Mouse (Mus musculus) spleen, postnatal 36 days (tissue): Measurements from ENCODE around the gene 5330417C22Rik.
"Not testable (repeated sequence)": the region's sequence is repeated elsewhere in the genome, so short reads cannot be mapped to it uniquely, and the experiment has no call there.

Source experiments
- DNase-seq, 2 experiments: peaks; one replicate each; pipeline ENCODE4 v3.0.0; 2022; ENCODE audit warnings: low spot score in 2 of 2, mixed read lengths in 1 of 2

The 5330417C22Rik gene

DNA sequence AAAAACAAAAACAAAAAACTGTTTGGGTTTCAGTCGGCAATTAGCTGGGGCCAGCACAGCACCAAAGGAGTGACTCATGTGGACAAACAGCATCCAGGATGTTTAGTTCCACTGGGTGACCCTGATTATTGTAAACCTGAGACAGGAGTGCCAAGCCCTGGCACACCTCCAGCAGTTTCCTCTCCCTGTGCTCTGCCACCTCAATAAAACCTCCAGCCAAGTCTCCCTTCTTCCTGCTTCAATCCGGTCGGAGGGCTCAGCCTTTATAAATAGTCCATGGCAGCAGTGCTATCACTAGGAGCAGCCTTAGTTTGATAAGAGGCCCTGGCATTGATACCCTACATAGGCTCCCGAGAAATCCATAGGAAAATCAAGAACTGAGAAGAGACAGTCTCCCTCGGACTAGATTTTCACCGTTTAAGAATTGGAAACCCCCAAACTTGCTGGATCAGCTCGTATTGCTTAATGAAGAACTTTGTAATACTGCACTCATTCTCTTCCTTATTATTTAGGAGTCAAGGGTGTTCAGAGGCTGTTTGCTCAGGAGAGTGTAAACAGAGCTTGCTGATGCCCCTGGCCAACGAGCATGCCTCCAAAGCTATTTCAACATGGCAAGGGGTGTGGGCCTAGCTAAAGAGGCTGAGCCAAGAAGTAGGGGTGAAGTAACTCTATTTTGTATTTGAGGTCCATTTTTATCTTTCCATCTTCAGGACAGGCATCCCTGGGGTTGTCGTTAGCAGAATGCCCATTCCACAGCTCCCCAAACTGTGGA, 3.0 kb downstream of the 5330417C22Rik start:
- no peak for DNase-seq

DNA sequence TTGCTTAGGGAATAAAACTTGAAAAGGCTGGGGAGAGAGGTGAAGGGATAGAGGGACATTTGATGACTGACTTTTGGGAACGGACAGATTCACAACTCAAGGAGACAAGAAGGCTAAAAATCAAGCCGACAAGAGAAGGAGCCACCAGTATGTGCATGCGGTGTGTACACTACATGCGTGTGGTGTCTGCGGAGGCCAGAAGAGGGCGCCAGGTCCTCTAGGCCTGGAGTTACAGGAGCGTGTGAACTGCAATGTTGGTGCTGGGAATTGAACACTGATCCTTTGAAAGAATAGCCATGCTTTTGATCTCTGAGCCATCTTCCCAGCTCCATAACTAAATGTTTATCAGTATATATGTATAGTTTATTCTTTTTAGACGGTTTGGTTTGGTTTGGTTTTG, 7.8 kb downstream of the 5330417C22Rik start:
- DNase-seq = no peak

DNA sequence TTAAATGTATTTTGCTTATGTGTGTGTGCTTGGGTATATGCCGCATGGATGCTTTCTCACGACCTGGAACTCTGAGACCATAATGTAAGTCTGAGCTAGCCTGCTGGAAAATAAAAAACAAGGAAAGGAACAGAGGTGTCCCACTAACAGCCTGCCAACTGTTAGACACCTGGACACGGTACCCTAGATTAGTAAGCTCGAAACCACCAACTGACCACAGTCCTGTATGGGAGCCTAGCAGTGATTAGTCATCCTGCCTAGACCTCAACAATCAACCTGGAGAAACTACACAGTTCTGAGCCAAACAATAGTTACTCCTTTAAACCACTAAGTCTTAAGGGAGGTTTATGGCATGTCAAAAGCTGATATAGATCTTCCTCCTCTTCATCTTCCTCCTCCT, 12.9 kb downstream of the 5330417C22Rik start:
- no peak for DNase-seq

DNA sequence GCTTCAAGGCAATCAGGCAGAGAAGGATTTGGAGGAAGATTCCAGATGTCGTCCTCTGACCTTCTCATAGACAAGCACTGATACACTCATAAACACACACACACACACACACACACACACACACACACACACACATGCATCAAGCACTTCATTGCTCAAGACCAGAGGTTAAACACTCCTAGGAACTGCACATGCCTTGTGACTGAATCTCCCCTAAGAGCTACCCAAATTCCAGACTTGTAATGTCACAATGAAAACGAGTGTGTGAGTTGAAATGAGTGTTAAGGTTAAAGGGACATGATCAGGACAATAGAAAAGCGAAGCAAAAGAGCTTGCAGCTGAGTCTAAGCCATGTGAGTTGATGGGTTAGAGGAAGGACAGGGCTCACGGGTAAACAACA, 18.1 kb downstream of the 5330417C22Rik start:
- no peak for DNase-seq

DNA sequence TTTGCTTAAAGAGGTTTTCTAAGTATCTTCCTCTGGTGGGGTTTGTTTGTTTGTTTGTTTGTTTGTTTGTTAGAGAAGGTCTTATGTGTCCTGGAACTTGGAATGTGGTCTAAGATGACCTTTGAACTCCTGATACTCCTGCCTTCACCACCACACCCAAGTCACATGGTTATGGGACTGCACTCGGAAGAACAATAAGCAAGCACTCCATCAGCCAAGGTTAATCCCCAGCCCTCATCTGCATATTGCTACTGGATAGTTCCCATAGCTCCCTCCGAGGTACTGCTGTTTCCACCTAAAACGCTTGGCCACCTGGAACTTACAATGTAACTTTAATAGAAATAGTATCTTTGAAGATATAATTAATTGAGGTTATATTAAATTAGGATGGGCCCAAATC, 22.9 kb downstream of the 5330417C22Rik start:
- no peak for DNase-seq

DNA sequence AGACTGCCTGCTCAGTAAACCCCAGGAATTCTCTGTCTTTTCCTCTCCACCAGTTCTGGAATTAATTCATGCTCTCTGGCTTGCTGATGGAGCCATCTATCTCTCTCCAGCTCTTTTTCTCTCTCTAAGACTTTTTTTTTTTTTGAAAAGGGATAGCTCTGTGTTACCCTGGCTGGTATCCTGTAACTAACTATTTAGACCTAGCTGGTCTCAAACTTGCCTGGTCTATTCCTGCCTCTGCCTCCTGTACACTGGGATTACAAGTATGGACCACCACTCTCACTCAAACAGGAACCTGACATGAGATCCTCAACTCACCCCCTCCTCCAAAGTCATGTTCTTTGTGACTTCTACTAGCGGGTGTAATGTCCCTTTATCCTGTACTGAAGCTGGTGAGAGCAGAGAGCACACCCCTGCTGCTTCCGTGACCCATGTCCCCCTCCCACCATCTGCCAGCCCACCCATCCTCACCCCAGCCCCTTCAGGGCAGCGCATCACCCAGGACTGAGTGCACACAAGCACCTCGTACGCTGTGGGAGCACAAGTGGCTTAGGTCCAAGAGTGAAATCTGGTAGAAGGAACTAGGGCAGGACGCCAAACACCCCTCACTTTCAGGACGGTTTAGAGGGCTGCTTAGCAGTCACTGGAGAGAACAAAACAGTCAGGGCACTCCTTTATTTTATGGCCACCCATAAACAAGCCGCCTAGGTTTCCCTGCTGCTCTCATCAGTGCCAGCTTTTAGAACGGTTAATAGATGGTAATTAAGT, 25.4 kb downstream of the 5330417C22Rik start:
- no peak for DNase-seq

DNA sequence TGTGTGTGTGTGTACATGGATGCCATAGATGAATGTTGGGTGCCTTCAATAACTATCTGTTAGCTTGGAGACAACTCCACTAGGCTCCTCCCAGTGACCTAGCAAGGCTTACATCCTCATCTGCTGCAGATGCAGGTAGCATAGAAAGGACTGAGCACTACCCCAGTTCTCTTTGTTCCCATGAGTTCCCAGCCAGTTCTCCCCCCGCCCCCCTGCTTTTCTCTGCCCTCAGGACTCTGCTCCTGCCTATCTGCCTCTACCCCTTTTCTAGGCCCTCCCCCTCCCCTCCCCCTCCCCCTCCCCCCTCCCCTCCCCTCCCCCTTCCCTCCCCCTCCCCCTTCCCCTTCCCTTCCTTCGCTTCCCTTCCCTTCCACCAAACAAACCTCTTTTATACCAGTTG, 26.2 kb downstream of the 5330417C22Rik start:
- no peak for DNase-seq

DNA sequence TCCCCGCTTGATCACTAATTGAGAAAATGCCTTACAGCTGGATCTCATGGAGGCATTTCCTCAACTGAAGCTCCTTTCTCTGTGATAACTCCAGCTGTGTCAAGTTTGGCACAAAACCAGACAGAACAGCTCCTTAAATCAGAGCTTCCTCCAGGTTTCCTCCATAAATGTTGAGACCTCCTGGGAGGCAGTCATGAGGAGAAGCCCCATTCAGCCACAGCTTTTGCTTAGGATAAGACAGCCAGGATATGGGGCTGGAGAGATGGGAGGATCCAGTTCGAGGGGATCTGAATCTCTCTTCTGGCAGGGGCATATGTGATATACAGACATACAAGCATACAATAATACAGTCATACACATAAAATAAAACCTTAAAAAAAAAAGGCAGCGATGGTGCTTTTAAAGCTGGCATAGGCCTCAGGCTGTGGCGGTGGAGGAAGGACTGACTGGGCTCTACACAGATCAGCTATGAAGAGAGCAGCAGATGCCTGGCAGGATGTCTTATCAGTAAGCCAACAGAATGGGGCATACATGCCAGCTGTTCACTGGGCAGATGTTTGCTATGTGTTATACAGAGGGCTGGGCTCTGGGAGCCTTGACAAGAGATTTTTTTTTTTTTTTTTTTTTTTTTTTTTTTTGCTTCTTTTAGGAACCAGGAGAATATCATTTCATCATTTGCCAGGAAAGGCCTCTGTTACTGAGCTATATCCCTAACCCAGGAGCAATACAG, 27.4 kb downstream of the 5330417C22Rik start:
- peak; percentile 24 to 52 for DNase-seq

DNA sequence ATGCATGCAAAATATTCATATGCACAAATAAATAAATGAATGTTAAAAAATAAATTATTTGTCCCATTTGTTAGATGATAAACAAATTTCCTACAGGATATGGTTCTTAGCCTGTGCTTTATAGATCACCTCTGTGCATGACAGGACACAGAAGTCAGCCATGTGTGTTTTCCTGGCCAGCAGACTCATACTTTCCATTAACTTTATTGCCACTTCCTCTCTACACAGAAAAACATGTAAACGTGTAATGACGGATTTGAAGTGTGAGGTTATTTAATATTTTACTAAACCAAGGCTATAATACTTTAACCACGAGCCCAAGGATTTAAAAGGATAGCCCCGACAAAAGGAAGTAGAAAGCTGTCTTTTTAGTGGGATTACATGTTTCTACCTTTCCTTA, 32.4 kb downstream of the 5330417C22Rik start:
- DNase-seq = no peak

DNA sequence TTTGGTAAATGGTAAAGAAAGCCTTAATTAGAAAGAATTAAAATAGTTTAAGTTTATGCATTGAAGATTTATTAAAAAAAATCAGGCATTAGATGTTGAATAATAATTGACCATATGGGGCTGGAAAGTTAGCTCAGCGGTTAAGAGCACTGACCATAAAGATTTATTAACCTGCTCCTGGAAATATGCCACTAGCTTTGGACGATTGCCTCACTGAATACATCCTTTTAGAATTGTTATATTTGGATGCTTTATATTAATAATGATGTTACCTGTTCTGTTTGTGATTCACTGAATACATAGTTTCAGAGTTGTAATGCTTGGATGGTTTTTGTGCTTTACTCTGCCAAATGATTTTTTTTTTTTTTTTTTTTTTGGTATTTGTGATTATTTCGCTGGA, 34.9 kb downstream of the 5330417C22Rik start:
- not testable (repeated sequence) for DNase-seq

DNA sequence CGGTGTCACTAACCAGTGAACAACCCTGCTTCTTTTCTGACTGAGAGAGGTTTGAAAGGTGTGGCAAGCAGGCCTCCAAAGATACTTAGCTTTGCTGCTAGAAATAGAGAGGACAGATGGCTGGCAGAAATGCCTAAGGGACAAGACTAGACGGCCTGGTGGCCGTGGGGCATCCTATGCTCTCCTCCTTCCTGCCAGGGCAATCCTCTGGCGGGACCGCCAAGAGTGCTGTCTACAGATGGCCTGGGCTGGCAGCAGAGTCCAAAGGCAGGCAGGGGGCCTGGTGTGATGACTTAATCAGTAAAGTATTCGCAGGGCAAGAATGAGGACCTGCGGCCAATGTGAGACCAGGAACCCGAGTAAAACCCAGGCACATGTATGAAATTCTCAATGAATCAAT, 36.5 kb downstream of the 5330417C22Rik start:
- DNase-seq = no peak

DNA sequence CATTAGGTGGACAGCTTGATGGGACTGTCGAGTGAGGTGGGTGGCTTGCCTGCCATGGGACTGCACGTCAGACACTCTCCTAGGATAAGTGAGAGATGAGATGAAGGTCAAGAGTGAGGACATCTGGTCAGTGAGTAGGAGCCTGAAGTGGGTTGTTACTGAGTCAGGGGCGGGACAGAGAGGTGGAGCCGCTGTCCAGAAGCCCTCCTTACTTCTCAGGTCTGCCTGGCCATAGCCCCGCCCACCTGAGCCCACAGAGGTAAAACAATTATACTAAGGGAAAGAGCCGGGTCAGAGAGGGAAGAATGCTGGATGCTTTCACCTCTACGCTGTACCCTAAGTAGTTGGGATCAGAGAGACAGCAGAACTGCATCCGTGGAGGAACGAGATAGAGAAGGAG, 38.7 kb downstream of the 5330417C22Rik start:
- DNase-seq = no peak

DNA sequence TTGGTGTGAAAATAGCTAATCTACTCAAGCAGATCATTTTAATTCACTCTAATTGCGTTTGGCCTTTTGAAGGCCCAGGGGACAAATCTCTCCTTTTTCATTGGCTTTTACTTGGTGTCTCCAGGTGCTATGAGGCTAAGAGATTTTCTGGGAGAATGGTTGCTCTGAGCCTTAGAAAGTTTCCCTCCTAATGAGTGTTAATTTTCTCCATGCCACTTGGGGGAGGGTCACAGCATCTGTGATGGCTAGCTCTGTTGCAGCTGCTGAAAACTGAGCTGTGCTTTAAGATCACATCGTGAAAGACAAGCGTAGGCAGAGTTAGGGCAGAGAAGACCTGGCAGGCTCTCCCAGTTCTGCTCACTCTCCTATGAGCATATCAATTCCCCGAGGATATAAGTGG, 40.9 kb downstream of the 5330417C22Rik start:
- no peak for DNase-seq

DNA sequence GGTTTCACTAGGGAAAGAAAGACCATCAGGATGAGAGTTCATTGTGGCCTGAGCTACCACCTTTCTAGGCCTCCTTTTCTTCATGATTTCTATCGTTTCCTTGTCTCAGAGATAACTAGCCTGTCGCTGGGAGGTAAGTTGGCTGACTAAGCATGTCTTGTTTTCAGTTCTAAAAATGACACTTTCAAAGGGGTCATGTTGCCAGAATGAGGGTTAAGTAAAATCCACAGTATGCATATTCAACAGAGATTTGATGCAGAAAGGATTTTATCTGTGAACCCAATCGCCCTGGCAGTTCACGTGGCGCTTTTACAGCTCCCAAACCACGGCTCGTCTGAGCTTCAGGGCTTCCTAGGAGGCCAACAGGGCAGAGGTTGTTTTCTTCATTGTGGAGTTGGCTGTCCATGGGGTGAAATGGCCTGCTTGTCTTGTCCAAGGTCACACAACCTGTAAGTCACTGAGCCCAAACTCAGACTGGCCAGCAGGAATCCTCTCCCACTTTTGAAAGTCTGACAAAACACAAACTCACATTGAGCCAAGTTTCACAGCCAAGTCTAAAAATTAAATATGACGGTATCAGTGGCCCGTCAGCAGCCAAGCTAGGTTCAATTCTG, 41.4 kb downstream of the 5330417C22Rik start:
- DNase-seq = no peak

DNA sequence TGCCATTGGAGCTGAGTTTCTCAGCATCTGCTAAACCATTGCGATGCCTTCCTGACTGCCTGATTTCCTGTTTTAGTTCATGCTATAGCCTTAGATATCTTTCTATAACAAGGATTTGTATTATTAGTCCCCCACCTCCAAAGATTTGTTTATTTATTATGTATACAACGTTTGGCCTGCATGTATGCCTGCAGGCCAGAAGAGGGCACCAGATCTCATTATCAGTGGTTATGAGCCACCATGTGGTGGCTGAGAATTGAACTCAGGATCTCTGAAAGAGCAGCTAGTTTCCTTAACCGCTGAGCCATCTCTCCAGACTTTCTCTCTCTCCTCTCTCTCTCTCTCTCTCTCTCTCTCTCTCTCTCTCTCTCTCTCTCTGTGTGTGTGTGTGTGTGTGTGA, 46.4 kb downstream of the 5330417C22Rik start:
- no peak for DNase-seq

DNA sequence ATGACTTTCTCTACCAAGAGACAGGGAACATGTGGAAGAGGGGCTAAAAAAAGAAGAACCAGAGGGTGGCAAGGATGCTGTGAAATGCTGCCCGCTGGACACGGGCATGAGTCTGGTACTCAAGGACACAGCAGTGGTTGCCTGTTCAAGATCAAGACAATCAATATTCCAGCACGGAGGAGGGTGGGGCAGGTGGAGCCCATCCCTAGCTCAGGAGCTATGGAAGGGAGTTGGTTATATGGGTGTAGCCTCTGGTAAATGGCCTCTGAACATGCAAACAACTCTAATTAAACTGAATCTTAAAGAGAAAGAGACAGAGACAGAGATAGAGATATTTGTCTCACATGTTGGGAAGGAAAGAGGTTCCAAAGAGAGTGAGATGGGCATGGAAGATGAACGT, 51.6 kb downstream of the 5330417C22Rik start:
- no peak for DNase-seq

DNA sequence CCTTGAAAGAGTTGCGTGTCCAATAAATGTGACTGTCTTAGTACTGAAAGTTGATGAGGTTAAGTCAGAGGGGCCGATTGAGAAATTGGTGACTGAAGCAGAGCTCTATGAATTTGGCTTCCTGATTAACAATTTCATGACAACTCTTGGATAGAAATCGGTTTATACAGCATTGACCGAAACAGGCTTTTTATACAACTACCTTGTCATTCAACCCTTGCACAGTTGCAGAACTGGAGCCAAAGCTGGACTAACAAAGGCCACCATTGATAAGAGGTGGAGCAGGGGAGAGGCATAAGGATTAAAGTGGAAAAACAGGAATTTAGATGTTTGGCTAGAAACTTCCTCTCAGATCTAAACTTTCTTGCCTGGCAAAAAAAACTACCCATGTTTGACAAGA, 57.5 kb downstream of the 5330417C22Rik start:
- no peak for DNase-seq

DNA sequence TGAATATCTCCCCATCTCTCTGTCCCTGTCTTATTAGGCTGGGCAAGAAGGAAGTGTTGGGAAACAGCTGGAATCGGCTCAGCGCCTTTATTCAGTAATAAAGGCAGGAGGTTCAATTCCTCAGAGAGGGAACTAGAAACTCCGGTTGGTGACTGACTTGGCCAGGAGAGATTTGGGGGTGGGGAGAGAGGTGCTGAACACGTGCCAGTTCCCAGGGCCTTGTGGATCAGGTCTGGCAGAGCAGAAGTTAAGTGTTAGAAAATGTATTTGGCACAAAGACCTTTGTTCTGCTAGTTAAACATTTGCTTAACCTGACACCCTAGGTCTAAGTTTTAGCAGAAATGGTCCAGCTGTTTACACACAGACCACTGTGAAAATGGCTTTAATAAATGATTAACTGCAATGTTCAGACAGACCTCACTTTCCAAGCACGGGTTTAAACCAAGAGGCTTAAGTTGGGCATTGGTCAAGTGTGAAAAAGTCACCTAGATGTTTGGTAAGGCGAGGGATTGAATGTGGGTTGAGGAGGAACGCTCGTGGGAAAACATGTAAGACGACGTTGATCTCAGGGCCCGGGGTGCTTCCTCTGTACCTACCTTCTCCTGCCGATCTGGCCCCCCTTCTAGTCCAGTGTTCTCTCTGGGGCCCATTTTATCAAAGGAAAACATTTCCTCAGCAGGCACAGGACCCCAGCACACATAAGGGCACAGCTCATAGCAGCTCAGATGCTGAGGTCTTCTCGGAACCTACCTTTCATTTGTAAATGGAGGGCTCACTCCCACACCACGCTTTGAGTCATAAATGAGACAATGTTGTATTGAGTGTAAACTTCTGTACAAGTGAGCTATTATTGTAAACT, 59.3 kb downstream of the 5330417C22Rik start:
- no peak for DNase-seq

DNA sequence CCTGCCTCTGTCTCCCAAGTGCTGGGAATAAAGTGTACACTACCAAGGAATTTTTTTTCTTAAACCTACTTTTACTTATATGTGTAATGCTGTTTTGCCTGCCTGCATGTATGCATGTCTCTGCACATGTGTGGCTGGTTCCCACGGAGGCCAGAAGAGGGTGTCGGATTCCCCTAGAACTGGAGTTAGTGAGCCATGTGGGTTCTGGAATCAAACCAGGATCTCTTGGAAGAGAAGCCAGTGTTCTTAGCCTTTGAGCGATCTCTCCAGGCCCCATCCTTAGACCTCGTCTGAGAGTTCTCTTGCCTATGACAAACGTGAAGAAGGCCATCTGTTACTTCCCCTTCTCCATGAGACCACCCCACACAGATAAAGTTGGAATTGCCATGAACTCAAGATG, 60.8 kb downstream of the 5330417C22Rik start:
- DNase-seq = no peak

DNA sequence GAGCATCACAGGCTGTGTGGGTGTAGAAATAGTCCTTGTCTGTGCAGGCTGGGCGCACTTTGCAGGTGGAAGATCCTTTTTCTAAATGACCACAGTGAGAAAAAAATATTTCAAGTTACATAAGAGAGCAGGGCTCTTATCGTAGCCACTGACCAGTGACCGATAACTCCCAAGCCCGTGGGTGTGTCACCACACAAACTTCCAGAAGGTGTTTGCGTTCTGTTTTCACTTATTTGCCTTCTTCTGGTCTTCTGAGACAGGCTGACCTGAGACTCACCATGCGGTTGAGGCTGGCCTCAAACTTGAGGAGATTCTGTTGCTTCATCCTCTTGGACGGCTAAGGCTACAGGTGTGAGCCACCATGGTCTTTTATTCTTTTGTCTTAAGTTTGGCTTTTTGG, 61.4 kb downstream of the 5330417C22Rik start:
- no peak for DNase-seq

DNA sequence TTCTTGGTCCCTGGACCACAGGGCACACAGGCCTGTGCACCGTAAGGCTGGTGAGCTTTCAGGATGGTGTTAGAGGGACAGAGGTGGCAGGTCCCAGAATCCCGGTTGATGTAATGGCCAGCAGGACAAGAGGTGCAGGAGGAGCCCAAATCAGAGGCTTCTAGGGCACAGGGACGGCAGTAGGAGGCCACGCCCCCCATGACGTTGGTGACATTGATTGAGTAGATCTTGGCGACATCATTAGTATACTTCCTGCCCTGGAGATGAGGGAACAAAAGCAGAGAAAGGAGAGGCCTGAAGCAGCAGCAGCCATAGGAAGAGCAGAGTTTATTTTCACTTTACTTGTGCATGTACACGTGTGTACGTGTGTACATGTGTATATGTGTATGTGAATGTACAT, 68.6 kb downstream of the 5330417C22Rik start:
- no peak for DNase-seq
